Mouse (Mus musculus) right cerebral cortex, adult 18-20 months (tissue): ENCODE results near the gene Scn3b.

Experiments used
- DNase-seq: peaks from one replicate; pipeline ENCODE4 v3.0.0; 2022; ENCODE audit warnings: mixed read lengths

Gene Scn3b

DNA sequence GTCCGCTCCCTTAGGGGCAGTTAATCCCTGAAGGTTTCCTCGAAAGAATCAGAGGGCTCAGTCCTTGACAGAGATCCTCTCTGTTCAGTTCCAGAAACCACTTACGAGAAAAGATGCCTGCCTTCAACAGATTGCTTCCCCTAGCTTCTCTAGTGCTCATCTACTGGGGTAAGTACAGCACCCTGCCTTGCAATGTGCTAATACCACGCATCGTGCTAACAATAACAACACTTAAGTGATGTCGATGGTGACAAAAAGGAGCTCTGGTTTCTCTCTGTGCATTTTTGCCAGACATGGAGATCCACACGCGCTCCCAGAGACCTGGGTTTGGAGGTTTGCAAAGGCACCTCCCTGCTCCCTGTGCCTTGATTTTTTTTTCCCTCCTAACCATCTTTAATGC lies 863 bp downstream of the Scn3b start:
- DNase-seq = no peak

DNA sequence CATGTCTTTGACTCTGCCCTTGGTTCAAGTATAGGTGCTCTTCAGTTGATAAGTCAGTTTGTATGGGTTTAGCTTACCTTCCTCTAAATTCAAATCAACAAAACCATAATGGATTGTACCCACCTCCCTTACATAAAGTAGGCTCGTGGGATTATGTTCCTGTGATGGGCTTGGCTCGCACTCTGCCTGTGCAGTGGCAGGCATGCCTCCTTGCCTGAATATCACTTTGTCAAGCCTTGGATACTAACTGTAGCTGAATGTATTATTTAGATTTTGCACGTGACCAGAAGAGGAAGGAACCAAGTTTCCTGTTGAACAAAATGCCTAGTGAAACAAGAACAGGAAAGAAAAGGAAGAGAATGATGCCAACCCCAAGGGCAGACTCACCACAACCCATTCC lies 2.1 kb downstream of the Scn3b start:
- no peak for DNase-seq

DNA sequence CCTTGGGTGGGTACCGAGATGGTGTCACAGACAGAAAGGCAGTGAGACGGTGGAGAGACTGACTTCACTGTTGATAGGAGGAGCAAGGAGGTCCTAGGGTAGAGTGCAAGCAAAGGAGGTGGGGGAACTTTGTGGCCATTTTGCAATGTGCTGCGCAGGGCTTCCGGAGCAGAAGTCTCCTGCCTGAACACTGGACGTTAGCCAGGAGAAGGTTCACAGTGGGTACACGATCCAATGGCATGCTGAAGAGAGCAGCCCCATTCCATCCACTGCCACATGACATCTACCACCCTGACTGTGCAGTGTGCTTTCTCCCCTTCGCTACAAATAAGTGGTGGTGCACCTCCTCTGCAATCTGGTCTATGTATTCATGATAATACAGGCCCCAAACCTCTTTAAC lies 3.8 kb downstream of the Scn3b start:
- DNase-seq = no peak

DNA sequence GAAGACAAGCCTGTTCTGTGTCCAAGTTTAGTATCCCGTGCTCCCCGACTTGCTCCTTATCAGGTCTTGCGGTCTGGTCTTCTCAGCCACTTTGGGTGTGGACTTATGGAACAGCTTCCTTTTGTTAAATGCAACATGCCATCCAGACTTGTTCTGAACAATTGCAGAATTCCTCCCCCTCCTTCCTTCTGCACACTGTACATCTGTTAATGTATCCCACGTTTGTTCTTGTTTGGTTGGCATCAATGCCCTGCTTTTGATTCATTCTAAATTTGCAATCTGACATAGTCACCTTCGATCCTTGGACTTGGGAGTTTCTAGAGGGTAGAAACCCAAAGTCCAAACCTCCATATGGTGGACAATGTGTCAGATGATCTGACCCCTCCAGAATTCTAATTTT lies 6.9 kb downstream of the Scn3b start:
- no peak for DNase-seq

DNA sequence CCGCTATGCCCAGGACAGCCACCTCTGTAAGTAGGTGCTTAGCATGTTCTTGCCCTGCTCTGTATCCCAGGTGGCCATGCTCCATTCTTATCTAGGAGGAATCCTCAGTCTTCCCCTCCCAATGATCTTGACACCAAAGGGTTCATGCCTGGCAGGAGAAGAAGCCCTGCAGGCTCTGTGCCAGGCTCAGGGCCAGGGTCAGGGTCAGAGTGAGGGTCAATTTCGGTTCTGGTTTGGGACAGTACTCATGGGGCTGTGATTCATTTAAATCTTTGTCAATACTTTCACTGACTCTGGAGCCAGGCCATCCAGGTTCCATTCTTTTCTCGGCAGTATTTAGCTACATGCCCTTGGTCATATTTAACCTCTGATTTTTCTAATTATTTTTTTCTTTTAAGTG lies 8.7 kb downstream of the Scn3b start:
- no peak for DNase-seq

DNA sequence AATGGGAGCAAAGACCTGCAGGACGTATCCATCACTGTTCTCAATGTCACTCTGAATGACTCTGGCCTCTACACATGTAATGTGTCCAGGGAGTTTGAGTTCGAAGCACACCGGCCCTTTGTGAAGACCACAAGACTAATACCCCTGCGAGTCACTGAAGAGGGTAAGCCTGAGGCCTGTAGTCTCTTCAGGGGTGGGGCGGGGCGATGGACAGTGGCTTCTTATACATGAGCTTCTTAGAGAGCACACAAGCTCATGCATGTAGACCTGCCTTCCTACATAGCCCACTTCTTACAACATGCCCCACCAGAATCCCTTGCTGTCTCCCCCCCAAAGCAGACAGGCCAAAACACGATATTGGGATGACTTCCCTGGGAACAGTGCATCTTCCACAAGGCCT lies 10.4 kb downstream of the Scn3b start:
- DNase-seq = no peak

DNA sequence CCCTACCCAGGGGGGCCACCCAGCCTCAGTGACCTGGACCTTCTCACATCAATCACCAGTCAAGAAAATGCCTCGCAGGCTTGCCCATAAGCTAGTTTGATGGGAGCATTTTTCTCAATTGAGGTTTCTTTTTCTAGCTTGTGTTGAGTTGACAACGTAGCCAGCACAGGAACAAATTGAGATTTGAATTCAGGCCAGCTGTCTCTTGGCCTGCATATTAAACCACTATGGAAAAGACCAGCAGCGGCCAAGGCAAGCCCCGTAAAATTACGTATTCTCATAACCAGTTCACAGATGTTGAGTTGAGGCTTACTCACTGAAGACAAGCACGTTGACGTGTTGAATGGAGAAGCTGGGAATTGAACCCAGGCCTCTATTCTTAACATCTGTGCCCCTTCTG lies 14.0 kb downstream of the Scn3b start:
- no peak for DNase-seq

DNA sequence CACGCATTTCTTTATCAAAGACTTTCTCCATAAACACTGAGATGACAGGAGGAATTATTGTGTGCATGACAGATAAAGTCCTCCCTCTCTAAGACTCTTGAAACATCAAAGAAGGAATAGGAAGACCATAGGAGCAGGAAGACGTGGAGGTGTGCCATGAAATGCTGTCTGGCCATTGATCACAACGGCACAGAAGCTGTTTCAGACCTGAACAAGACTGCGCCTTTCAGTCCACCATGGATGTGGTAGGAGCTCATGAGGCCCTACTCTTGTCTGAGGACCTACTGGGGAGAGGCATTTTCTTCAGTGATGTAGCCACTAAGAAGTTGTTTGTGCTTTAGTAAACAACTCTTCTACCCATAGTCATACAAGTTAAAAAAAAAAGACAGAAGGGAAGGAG lies 23.5 kb downstream of the Scn3b start:
- DNase-seq = no peak

DNA sequence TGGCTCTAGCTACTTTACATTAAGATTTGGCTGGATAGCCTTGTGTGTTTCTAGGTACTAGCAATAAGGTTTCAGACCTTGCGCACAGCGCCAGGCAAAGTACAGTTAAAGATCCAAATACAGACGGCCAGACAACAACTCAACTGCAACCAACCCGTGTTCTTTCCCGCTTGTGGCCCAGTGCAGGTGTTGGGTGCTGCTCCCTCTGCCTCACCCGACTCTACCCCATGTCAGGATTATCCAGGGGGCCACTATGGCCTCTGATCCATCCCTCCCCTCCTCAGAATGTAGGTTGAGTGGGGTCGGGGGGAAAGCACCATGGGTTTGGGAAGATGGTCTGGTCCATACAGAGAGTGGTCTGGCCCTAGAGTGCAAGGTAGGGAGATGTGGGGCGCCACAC lies 24.3 kb downstream of the Scn3b start:
- DNase-seq = no peak

DNA sequence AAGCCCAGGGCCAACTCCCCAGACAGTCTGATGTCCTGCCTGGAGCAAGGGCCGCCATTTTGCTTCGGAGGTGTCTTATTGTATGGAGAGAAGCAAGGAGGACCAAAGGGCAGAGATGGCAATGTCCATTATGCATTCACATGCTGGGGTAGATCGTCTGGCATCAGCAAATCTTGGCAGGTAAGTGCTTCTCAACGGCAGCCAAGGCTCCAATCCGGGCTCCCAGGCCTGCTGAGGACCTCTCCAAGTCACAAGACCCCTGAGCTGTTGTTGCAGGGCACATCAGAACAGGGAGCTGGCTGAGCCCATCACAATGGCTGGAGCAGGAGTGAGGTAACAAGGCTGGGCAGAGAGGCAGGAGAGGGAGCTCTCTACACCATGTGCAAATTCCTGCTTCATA lies 24.7 kb downstream of the Scn3b start:
- no peak for DNase-seq

DNA sequence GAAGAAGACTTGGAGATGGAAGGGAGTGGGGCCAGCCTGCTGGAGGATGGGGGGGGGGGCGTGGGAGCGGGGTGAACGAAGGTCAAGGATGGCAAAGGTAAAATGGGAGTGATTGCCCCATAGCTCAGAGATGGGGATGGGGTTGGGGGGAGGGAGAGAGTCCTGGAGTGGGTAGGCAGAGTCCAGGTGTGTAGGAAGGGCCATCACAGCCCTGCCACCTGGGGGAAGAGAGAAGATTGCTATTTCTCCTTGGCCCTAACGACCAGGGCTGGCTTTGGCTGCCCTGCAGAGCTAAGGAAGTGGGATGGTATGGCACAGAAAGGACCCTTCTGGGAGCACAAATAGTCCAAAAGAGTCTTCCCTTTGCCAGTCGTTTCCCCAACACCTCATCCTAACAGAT lies 25.2 kb downstream of the Scn3b start:
- no peak for DNase-seq

DNA sequence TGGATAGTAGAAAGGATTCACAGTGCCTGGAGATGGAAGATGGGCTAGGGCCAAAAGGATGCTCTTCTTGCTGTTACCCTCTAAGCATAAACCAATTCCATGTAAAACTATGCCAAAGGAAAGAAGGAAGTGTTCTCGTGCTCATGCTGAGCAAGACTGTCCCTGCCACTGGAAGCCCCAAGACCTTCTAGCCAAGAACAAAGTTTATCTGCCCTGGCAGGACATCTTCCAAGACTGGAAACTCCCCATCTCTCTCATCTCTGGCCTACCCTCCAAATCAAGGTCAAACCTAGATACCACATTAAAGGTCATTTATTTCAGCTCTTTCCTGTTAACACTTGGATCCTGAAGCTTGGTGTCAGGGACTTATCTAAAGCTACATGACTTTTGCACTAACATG lies 25.8 kb downstream of the Scn3b start:
- DNase-seq = no peak

DNA sequence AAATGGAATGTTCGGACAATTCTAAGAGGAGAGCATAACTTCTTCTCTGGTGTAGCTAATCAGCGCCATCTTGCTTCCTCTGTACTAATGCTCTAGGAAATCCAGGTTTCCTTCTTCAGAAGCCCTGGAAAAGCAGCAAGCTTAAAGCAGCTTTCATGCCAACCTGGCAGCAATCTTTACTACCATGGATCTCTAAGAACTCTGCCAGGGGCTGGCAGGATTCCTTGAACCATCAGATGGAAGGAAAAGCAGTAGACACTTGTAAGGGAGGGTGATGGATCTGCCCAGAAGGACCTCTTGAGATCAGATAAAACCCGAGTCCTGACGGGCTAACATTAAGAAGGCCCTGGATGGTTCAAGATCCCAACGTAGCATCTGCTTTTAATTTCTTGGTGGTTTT lies 27.2 kb downstream of the Scn3b start:
- no peak for DNase-seq

DNA sequence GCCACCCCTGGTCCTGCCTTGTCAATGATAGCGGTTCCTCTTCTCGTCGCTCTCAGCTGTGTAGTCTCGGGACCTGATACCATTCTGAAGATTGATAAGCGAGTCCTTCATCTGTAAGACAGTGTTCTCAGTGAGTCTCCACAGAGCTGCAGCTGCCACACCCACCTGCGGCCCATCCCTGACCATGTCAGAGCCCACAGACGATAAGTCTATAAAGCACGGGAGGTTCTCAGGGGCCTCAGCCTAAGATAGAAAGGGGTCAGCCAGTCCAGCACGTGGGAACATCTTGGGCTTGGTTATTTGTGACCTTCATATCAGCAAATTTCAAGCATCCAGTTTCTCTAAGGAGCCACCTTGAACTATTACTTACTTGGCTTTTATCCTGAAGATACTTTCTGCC lies 29.0 kb downstream of the Scn3b start:
- DNase-seq = no peak

DNA sequence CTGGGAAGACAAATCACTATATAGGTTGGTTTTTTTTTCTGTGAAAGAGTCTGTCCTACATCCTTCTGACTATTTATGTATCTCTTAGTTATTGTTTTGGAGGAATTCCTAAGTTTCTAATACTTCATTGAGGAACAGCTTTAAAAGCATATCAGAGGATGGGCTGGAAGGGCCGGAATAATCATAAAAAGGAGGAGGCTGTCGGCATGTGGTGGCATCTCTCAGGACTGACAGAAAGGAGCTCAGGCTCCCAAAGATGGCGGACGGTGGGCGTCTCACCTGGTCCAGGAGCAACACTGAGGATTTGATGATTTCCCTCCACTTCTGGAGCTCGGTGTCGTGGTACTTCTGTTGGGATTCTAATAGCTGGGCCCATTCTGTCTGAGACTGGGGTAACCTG lies 30.3 kb downstream of the Scn3b start:
- DNase-seq = no peak

DNA sequence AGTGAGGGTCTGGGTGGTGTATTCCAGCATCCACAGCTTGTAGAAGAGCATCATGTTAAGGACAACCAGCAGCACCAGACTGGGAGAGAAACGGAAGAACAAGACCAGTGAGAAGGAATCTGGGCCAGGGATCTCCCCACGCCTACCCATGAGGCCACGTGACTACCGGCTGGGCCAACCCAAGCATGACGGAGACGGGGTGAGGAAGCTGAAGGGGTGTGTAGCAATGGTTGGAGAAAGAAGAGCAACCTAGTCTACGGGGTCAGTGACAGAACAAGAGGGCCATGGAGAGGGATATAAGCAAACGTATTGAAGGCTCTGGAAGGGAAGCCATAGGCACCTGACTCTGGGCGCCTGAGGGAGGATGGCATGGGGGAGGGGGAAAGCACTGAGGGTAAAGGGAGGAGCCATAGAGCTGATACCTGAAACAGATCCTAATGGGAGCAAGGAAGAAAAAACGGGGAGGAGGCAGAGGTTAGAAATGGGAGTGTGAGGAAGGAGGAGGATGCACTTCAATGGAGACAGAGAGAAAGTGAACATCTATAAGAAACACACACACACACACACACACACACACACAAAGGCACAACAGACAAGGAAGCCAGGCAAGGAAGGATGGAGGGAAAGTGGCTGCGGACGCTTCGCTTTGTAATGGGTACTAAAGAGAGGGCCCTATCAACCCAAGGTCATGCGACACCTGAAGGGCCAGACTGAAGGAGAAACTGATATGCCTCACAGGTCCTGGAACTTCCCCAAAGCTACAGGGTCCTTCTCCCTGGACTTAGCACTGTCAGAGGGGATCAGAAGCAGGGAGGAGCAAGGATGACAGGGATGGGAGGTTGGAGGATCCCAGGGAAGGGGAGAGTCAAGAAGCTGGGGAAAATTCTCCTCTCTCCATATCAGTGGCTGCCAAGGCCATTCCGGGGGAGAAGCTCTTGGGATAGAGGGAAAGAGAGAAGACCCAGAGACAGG lies 31.3 kb downstream of the Scn3b start:
- no peak for DNase-seq

DNA sequence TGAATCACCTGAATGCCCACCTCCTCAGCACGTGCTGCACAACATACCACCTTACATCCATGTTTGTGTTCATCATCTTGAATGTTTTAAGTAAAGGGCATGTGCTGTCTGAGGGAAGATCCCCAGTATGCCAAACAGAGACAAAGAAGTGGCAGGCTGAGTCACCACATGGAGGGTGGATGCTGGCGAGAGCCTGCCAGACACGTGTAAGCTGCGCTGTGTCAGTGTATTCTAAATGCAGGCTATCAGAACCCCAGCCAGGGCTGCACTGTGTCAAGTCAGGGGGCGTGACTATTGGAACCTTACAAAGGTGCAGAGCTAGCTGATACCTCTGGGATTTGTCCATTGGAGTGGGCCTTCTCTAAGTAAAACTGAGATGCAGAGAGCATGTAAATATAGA lies 32.5 kb downstream of the Scn3b start:
- DNase-seq = peak; percentile 49

DNA sequence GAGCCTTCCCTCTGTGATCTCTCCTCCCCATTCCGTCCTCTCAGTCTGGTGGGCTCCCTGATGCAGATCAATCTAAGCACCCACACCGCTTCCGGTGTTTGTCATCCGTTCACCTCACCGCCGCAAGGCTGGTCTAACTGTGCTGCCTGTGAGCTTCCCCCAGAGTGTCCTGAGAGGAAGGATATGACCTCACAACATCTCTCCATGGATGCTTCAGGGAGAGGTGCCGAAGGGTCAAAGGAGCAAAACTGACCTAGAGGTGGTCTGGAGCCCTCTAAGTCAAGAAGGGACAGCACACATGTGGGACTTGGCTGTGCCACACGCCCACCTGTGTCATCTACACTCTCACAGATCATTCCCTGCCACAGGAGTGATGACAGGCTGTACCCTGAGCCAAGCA lies 33.4 kb downstream of the Scn3b start:
- DNase-seq = no peak

DNA sequence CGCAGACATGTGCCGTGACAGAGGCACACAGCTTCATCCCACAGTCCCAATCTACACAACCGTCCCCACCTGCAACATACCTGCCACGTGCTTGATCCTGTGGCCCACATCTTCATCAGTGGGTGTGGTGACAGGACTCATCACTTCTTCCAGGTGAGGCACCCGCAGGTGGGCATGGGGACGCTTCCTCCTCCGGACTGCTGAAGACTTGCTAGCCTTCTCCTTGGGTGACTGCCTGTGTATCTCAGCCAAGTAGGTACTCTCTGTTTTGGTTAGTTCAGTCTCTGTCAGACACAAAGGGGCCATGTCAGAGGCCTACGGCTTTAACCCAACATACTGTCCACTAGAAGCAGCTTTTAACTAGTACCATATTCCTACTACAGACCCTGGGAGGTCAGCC lies 35.2 kb downstream of the Scn3b start:
- no peak for DNase-seq

DNA sequence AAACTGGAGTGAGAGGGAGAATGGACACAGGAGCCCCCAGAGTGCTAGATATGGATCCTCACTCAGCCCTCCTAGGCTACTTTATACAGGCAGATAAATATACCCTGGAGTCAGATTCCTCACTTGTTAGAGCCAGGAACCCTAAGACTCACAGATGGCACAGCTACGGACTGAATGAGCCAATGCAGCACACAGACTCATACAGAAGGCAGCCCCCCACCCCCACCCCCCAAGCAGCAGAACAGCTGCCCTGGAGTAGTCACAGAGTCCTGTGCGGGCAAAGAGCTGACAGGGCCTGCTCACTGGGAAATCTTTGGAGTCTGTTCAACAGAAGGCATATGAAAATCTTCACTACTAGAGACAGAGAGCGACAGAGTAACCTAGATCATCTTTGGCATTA lies 38.3 kb downstream of the Scn3b start:
- DNase-seq = no peak

DNA sequence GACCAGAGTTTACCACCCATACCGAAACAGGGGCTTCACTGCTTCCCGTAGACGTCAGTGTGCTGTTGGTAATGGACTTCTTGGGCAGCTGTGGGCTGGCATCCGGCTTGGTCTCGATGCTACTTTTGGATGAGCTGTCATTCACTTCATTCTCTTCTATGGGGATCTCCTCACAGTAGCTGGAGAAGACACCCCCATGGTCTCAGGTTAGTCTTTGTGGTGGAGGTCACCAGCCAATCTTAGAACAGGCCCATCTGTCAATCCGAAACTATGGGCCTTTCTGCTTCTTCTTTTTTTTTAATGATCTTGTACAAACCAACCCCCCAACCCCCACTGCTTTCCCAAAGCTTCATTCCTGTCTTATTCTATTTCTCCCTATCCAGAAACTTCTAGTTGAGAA lies 40.9 kb downstream of the Scn3b start:
- no peak for DNase-seq

DNA sequence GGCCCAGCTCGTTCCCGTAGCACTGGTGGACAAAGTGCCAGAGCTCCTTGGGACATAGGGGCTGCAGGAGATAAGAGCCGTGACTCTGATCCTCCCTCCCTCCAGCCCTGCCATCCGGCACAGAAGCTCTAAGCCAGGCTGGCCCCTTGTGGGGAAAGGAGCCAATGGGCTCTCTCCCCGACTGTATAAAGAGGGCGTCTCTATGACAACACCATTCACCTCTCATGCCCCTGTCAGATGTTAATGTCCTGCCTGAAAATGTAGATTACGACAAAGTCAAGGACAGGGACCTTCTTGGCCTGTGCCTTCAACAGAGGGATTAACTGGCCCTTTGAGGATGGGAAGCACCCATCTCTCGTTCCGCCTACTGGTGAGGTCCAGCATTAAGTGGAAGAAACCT lies 42.8 kb downstream of the Scn3b start:
- DNase-seq = no peak

DNA sequence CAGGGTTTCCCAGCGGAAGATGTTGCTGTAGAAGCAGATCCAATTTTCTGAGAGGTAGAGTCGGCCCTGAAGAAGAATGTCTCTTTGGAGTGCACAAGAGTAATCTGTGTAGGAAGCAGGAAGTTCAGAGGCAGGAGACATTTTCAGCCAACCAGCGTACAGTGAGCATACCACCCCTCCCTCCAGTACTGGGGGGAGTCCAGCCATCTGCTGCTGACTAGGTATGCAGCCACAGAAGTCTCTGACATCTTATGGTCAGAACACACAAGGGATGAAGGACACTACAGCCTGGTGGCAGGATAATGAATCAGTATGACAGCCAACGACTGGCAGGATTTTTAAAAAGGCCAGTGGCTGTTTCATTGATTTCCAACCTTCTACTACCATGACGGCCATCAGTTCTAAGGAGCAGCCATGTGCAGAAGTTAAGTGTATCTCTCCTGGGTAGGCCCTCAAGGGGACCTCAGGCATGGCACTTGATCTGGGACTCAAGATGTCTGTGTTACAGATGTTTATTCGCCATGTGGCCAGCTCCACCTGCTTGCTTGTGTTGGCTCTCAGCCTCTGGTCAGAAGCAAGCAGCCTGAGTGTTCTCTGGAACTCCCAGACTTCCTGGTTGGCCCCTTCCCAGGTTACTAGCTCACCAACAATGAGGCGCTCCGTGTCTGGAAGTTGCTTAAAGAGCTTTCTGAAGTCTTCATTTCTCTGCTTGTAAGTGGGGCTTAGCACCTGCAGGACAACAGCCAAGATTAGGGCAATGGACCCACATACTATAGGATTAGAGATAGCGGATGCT lies 48.0 kb downstream of the Scn3b start:
- no peak for DNase-seq

DNA sequence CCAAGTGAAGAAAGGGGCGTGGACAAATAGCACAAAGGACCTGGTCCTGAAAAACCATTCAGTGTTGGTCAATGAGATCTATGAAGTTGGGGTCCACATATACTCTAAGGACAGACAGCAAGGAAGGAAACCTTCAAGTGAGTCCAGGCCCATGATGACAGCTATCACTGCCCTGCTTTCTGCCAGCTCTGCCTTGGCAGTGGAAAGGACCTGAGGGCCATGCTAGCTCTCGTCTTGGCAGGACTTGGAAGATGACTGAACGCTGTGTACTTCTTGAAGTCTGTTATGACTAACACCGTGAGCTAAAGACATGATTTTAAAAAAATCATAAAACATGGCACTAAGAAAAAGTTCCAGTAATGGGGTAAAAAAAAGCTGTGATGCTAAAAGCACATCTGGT lies 48.7 kb downstream of the Scn3b start:
- DNase-seq = no peak
